Mouse (Mus musculus) forebrain, embryonic 12.5 days (tissue): ENCODE data around the gene Krt24. TPM values are rescaled to one million over a fixed set of nuclear protein-coding genes. Genes with fewer than 3 reads are reported as not detected.

ENCODE experiments used
- ATAC-seq: fragments of 200-750 bp; cut with Nextera tagmentation; 2 replicates; pipeline ENCODE4 v1.8.0; 2017; ENCODE audit warnings: moderate TSS enrichment; ENCODE audit not compliant: low FRiP score
- H3K27ac ChIP-seq: fragments of 300-500 bp; sonication (generic); 2 replicates; pipeline ENCODE4 v1.5.1; 2016; ENCODE audit warnings: mild to moderate bottlenecking
- H3K27me3 ChIP-seq: fragments of 300-500 bp; sonication (generic); 2 replicates; pipeline ENCODE4 v1.6.1; 2016; ENCODE audit warnings: mild to moderate bottlenecking
- H3K36me3 ChIP-seq: fragments of 300-500 bp; sonication (generic); replicated peaks from 2 replicates; pipeline ENCODE4 v1.6.1; 2016; ENCODE audit warnings: mild to moderate bottlenecking
- H3K4me1 ChIP-seq: fragments of 300-500 bp; sonication (generic); 2 replicates; pipeline ENCODE4 v1.6.1; 2016
- H3K4me2 ChIP-seq: fragments of 300-500 bp; sonication (generic); 2 replicates; pipeline ENCODE4 v1.6.1; 2016; ENCODE audit warnings: mild to moderate bottlenecking, moderate library complexity
- H3K4me3 ChIP-seq: fragments of 300-500 bp; sonication (generic); replicated peaks from 2 replicates; pipeline ENCODE4 v1.5.1; 2016; ENCODE audit warnings: mild to moderate bottlenecking
- H3K9ac ChIP-seq: fragments of 300-500 bp; sonication (generic); 2 replicates; pipeline ENCODE4 v1.6.1; 2016; ENCODE audit warnings: mild to moderate bottlenecking
- H3K9me3 ChIP-seq: fragments of 300-500 bp; sonication (generic); 2 replicates; pipeline ENCODE4 v1.6.1; 2016
- WGBS: fragments of 180-500 bp; shearing (Covaris S2); methylation state at CpG from one replicate; pipeline ENCODE4 v1.1.7; 2016; 5-methylcytosine and 5-hydroxymethylcytosine counted together
- polyA plus RNA-seq: library from polyadenylated mRNA; unstranded; fragments of >200 nt; fragmentation: Nextera tagmentation; extraction: Ambion mirVana; gene quantifications from 2 replicates; pipeline ENCODE4 v1.2.1, GENCODE M21; 2016

The Krt24 gene
- polyA plus RNA-seq, 1 experiment from 2014 or later, result not detected

- Histone ChIP-seq H3K4me1 (0 out of 2 replicates have a peak, but pooled peaks cover 4% of the 10 kb centered on the region), H3K9ac (no peak overlapping the region), H3K9me3 (no peaks in the 10 kb centered on the region), H3K27ac (no peak overlapping the region), H3K4me2 (no peak overlapping the region), H3K4me3 (no peak overlapping the region), H3K27me3 (no peaks in the 10 kb centered on the region), H3K36me3 (no peaks in the 10 kb centered on the region)
- no peak for ATAC-seq
- 57% methylated on average over 4 of the region's 4 CpGs for WGBS
These were observed 1.7 kb downstream of the Krt24 start for GRCm38 (mm10) chr11:99283334-99283733.

GRCm38 (mm10) chr11:99281116-99281515 lies 3.9 kb downstream of the Krt24 start:
- Histone ChIP-seq H3K4me1 (0 out of 2 replicates have a peak, but pooled peaks cover 4% of the 10 kb centered on the region), H3K36me3 (no peaks in the 10 kb centered on the region), H3K27me3 (no peaks in the 10 kb centered on the region), H3K9ac (no peak overlapping the region), H3K4me3 (no peak overlapping the region), H3K27ac (no peak overlapping the region), H3K9me3 (no peaks in the 10 kb centered on the region), H3K4me2 (no peak overlapping the region)
- no peak for ATAC-seq
- WGBS, result 77% methylated on average over 9 of the region's 9 CpGs

GRCm38 (mm10) chr11:99279986-99280385 lies 5.1 kb downstream of the Krt24 start:
- Histone ChIP-seq H3K27ac (no peak overlapping the region), H3K4me3 (no peak overlapping the region), H3K4me2 (no peak overlapping the region), H3K9me3 (no peaks in the 10 kb centered on the region), H3K27me3 (no peaks in the 10 kb centered on the region), H3K9ac (no peak overlapping the region), H3K36me3 (no peaks in the 10 kb centered on the region), H3K4me1 (0 out of 2 replicates have a peak, but pooled peaks cover 4% of the 10 kb centered on the region)
- ATAC-seq, result no peak
- WGBS, result 73% methylated on average over 5 of the region's 5 CpGs

- Histone ChIP-seq H3K4me1 (no peaks in the 10 kb centered on the region), H3K4me2 (no peak overlapping the region), H3K27me3 (no peaks in the 10 kb centered on the region), H3K4me3 (no peak overlapping the region), H3K27ac (no peak overlapping the region), H3K9ac (no peak overlapping the region), H3K9me3 (no peaks in the 10 kb centered on the region), H3K36me3 (no peaks in the 10 kb centered on the region)
- no peak for ATAC-seq
- WGBS, result 65% methylated on average over 7 of the region's 7 CpGs
These were observed 8.3 kb downstream of the Krt24 start for GRCm38 (mm10) chr11:99276786-99277185.

- no peak for ATAC-seq
- Histone ChIP-seq H3K36me3 (no peaks in the 10 kb centered on the region), H3K4me3 (no peak overlapping the region), H3K27me3 (no peaks in the 10 kb centered on the region), H3K9me3 (no peaks in the 10 kb centered on the region), H3K27ac (no peak overlapping the region), H3K4me1 (no peaks in the 10 kb centered on the region), H3K9ac (no peak overlapping the region), H3K4me2 (no peak overlapping the region)
- WGBS, result 87% methylated on average over 6 of the region's 6 CpGs
These were observed 9.4 kb downstream of the Krt24 start for GRCm38 (mm10) chr11:99275624-99276023.

GRCm38 (mm10) chr11:99272721-99273120 lies 12.3 kb downstream of the Krt24 start:
- WGBS, result 87% methylated on average over 4 of the region's 4 CpGs
- no peak overlapping the region for H3K9ac ChIP-seq
- no peak overlapping the region for H3K4me2 ChIP-seq
- H3K4me1 ChIP-seq, result no peaks in the 10 kb centered on the region
- no peaks in the 10 kb centered on the region for H3K27me3 ChIP-seq
- H3K36me3 ChIP-seq, result no peaks in the 10 kb centered on the region
- no peak overlapping the region for H3K27ac ChIP-seq
- H3K4me3 ChIP-seq, result no peak overlapping the region
- no peak for ATAC-seq
- H3K9me3 ChIP-seq, result no peaks in the 10 kb centered on the region

GRCm38 (mm10) chr11:99269192-99269591 lies 15.9 kb downstream of the Krt24 start:
- Histone ChIP-seq H3K27ac (no peak overlapping the region), H3K9me3 (no peaks in the 10 kb centered on the region), H3K27me3 (no peaks in the 10 kb centered on the region), H3K4me3 (no peak overlapping the region), H3K4me1 (peaks cover 5% of the 10 kb centered on the region; the same call in 1 of the 2 replicates), H3K4me2 (no peak overlapping the region), H3K36me3 (no peaks in the 10 kb centered on the region), H3K9ac (no peak overlapping the region)
- WGBS, result 79% methylated on average over 7 of the region's 7 CpGs
- ATAC-seq, result no peak

GRCm38 (mm10) chr11:99265796-99266195 lies 19.3 kb downstream of the Krt24 start:
- H3K9me3 ChIP-seq, result no peaks in the 10 kb centered on the region
- no peak overlapping the region for H3K4me3 ChIP-seq
- H3K4me2 ChIP-seq, result no peak overlapping the region
- no peak for ATAC-seq
- H3K36me3 ChIP-seq, result no peaks in the 10 kb centered on the region
- no peak overlapping the region for H3K9ac ChIP-seq
- no peaks in the 10 kb centered on the region for H3K27me3 ChIP-seq
- H3K27ac ChIP-seq, result no peak overlapping the region
- 31% methylated on average over 9 of the region's 9 CpGs for WGBS
- peaks cover 5% of the 10 kb centered on the region; the same call in 1 of the 2 replicates for H3K4me1 ChIP-seq

- Histone ChIP-seq H3K27me3 (no peaks in the 10 kb centered on the region), H3K36me3 (no peaks in the 10 kb centered on the region), H3K9me3 (no peaks in the 10 kb centered on the region), H3K4me1 (peaks cover 5% of the 10 kb centered on the region; the same call in 1 of the 2 replicates), H3K27ac (no peak overlapping the region), H3K9ac (no peak overlapping the region), H3K4me3 (no peak overlapping the region), H3K4me2 (no peak overlapping the region)
- WGBS, result 76% methylated on average over 9 of the region's 9 CpGs
- ATAC-seq, result no peak
These were observed 19.8 kb downstream of the Krt24 start for GRCm38 (mm10) chr11:99265220-99265619.

GRCm38 (mm10) chr11:99256213-99256612 lies 28.8 kb downstream of the Krt24 start:
- Histone ChIP-seq H3K36me3 (no peaks in the 10 kb centered on the region), H3K4me2 (no peak overlapping the region), H3K4me3 (no peak overlapping the region), H3K9me3 (no peaks in the 10 kb centered on the region), H3K4me1 (no peaks in the 10 kb centered on the region), H3K9ac (no peak overlapping the region), H3K27ac (no peak overlapping the region), H3K27me3 (no peaks in the 10 kb centered on the region; the same call in 1 of the 2 replicates)
- ATAC-seq, result no peak
- 75% methylated on average over 4 of the region's 4 CpGs for WGBS

- ATAC-seq, result no peak
- Histone ChIP-seq H3K4me2 (no peak overlapping the region), H3K9me3 (no peaks in the 10 kb centered on the region), H3K4me3 (no peak overlapping the region), H3K36me3 (no peaks in the 10 kb centered on the region), H3K27me3 (no peaks in the 10 kb centered on the region; the same call in 1 of the 2 replicates), H3K9ac (no peak overlapping the region), H3K27ac (no peak overlapping the region), H3K4me1 (no peaks in the 10 kb centered on the region)
- WGBS, result 94% methylated on average over 8 of the region's 8 CpGs
These were observed 29.7 kb downstream of the Krt24 start for GRCm38 (mm10) chr11:99255316-99255715.

GRCm38 (mm10) chr11:99253893-99254292 lies 31.2 kb downstream of the Krt24 start:
- no peak overlapping the region for H3K27ac ChIP-seq
- H3K4me2 ChIP-seq, result no peak overlapping the region
- ATAC-seq, result no peak
- no peaks in the 10 kb centered on the region for H3K4me1 ChIP-seq
- H3K9ac ChIP-seq, result no peak overlapping the region
- H3K9me3 ChIP-seq, result no peaks in the 10 kb centered on the region
- no peak overlapping the region for H3K4me3 ChIP-seq
- no peaks in the 10 kb centered on the region; the same call in 1 of the 2 replicates for H3K27me3 ChIP-seq
- no peaks in the 10 kb centered on the region for H3K36me3 ChIP-seq
- WGBS, result 63% methylated on average over 2 of the region's 2 CpGs

- Histone ChIP-seq H3K27me3 (no peaks in the 10 kb centered on the region; the same call in 1 of the 2 replicates), H3K27ac (no peak overlapping the region), H3K4me1 (no peaks in the 10 kb centered on the region), H3K9ac (no peak overlapping the region), H3K9me3 (no peaks in the 10 kb centered on the region), H3K4me2 (no peak overlapping the region), H3K4me3 (no peak overlapping the region), H3K36me3 (no peaks in the 10 kb centered on the region)
- 74% methylated on average over 8 of the region's 8 CpGs for WGBS
- ATAC-seq, result no peak
These were observed 32.4 kb downstream of the Krt24 start for GRCm38 (mm10) chr11:99252671-99253070.
